Mouse (Mus musculus): ENCODE data around the gene Atat1.

Gene Atat1

DNA sequence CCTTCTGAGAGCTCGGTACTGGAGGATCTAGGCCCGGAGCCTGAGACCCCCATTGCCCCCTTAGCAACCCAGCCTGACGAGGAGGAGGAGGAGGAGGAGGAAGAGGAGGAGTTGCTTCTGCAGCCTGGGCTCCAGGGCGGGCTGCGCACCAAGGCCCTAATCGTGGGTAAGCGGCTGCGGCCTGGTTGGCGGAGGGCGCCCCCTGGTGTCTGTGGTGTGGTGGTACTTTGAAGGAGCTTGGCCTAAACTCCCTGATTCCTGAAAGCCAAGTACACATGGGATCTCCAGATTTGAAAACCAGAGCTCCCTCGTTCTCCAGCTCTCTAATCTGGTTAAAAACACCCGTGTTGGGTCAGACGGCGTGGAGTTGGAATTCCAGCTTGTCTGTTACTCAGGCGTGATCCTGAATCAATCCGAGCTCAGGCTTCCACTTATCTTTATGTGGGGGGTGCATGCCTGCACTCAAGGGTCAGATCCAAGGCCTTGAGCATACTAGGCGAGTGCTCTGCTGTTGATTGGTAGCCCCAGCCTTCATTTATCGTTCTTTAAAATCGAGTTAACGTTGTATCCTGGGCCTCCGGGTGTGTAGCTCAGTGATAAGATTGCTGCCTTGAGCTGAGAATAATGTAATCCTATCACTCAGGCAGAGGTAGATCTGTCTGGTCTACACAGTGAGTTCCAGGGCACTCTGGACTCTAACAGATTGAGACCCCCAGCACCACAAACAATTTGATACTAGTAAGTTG lies 35.9 kb downstream of the Atat1 start:
- DNase-seq (ENCODE audit: low read depth, low spot score), result peak; percentile 82

DNA sequence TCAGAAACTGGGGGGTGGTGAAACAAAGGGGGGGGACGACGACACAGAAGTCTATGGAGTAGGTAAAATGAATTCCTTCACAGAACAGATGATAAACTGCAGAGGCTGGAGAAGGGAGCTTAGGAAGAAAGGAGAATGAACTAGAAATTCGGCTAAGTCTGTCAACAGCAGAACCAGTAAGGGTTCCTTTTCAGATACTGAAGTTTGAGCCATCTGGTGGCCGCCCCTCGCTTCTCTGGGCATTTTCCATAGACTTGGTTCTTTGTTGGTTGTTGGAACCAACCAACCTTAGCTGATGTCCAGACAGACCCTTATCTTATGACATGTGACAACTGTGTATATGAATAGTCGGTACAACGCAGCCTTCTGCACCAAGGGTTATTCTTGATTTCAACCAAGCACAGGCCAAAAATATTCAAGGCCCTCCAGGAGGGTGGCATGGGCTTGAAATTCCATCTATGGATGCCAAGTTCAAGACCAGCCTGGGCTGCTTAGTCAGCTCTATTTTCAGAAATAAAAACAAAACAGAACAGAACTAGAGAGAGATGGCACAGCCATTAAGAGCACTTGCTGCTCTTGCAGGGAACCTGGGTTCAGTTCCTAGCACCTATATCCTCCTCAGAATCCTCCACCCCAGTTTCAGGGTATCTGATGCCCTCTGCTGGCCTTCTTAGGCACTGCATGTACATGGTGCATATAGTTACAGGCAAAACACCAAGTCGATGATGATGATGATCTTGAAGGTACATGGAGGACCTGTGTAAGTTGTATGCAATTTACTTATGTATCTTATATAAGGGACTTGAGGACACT lies 38.8 kb downstream of the Atat1 start:
- peak; percentile 81 for DNase-seq (ENCODE audit: low read depth, low spot score)

DNA sequence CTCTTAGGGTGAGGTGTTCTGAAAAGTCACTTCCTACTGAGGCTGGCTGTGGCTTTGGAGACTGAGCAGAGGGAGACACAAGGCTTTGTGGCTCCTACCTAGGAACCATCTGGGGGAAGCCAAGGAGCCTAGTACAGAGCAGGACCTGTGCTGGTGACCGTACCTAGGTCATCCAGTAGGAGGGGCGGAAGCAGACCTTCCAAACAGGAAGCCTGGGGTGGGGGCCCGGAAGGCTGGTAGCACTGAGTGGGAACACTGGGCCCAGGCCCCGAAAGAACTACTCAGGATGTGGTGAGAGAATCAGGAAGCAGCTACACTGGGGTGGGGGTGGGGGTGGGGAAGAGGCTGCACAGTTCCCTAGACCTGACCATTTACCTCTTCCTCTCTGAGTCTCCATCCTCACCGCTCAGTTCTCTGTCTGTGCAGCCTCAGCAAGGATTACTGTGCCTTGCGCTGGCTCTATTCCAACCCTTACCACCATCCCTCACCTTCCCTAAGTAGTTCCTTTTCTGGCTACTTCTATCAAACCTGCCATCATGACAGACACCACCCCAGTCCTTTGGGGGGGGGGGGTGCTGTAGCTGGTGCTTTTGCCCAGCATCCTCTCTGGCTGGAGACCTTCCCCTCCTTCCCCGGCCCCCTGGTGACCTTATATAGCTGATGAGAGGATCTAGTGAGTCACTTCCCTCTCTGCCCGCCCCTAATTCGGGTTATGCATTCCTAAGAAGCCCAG lies 39.6 kb downstream of the Atat1 start:
- peak; percentile 86 for DNase-seq (ENCODE audit: low read depth, low spot score)

- DNase-seq (ENCODE audit: low read depth, low spot score), result peak; percentile 95
Measured at GRCm38 (mm10) chr17:35869346-35870067, 40.4 kb downstream of the Atat1 start.

GRCm38 (mm10) chr17:35868961-35869345 lies 40.9 kb downstream of the Atat1 start:
- DNase-seq (ENCODE audit: low read depth, low spot score), result no peak

DNA sequence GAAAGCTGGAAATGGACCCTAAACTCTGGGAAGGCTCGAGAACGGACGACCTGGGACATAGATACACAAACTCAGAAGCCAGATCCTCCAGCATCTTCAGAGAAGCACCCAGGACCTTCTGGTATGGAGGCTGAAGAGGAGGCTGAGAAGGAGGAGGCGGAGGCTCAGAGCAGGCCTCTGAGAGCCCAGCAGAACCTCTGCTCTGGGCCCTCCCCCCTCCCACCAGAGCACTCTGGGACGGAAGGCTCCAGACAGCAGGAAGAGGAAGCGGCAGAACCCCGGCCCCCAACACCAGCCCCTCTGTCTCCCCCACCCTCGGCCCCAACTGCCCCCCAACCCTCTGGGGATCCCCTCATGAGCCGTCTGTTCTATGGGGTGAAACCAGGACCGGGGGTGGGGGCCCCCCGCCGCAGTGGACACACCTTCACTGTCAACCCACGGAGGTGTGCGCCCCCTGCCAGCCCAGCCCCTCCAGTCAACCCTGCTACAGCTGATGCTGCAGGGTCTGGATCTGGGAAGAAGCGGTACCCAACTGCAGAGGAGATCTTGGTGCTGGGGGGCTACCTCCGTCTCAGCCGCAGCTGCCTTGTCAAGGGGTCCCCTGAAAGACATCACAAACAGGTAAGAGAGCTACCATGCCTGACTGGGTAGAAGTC lies 41.6 kb downstream of the Atat1 start:
- no peak for DNase-seq (ENCODE audit: low read depth, low spot score)

GRCm38 (mm10) chr17:35866911-35867890 lies 42.7 kb downstream of the Atat1 start:
- DNase-seq (ENCODE audit: low read depth, low spot score), result peak; percentile 61

DNA sequence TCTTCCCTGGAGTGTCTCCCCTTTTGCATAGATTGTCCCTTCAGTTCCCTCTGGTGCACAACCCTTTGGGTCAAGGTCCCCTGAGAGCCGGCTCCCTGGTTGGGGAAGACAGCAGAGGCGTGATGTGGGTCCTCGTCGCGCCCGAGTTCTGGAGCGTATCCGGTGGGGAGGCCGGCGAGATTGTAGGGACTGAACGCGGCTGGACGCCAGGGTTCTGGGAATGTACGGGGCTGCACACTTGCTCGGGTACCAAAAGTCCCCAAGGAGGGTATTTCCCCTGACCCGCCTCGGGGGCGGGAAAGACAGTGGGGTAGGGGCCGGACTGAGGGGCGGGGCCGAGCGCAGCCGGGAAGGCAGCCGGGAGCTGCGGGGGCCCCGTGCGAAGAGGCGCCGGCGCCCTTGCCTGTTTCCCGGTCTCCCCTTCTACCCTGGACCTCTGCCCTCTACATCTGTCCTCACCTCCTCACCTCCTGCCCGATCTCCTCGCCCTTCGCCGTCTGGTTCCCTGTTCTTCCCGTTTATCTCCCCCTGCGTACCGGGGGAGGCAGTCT lies 43.5 kb downstream of the Atat1 start:
- DNase-seq (ENCODE audit: low read depth, low spot score), result no peak

GRCm38 (mm10) chr17:35865481-35866280 lies 44.2 kb downstream of the Atat1 start, which contains the start of gene Ppp1r18:
Gene Ppp1r18 (plus strand): TSS chr17:35865593.
- DNase-seq (ENCODE audit: low read depth, low spot score), result peak; percentile 75

DNA sequence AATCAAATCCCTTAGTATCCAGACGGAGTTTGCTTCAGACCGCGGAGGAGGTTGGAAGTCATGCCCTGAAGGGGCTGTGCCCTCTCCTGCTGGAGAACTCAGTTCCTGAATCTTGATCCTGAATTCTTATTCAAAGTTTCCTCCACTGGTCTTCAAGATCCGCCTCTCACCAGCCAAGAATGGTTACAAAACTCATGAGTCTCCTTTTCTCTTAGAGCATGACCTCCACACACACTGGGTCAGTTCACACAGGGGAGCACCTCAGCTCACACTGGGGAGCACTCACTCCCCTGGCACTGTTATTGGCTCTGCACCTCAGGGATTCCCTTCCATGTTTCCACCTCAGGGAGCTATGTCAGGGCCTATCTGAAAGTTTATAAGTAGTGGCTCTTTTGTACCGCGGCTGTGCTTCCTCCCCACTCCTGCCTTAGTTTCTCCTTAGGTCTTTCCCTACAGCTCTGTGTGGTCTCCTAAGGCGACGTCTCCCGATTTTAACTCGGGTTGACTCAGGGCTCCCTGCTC lies 45.0 kb downstream of the Atat1 start:
- DNase-seq (ENCODE audit: low read depth, low spot score), result peak; percentile 61

- peak; percentile 91 for DNase-seq (ENCODE audit: low read depth, low spot score)
Measured at GRCm38 (mm10) chr17:35861198-35861857, 48.5 kb downstream of the Atat1 start, which contains the start of gene Nrm. Gene Nrm (plus strand): TSS chr17:35861318.

GRCm38 (mm10) chr17:35860831-35861197 lies 49.1 kb downstream of the Atat1 start:
- DNase-seq (ENCODE audit: low read depth, low spot score), result no peak

DNA sequence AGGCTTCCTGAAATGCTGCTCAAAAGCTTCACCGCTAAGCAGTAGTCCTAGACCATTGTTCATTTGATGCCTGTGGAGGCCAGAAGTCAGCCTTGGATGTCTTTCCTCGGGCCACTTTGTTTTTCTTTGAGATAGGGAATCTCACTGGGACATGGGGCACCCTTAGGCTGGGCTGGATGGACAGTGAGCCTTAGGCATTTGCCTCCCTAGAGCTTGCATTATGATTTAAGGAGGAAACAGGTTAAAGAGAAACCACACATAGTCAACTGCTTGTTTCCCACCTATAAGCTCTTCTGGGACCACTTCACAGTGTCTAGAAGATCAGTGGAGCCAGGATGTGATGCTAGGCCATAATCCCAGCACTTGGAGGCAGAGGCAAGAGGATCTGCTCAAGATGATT lies 50.0 kb downstream of the Atat1 start:
- DNase-seq (ENCODE audit: low read depth, low spot score), result no peak

DNA sequence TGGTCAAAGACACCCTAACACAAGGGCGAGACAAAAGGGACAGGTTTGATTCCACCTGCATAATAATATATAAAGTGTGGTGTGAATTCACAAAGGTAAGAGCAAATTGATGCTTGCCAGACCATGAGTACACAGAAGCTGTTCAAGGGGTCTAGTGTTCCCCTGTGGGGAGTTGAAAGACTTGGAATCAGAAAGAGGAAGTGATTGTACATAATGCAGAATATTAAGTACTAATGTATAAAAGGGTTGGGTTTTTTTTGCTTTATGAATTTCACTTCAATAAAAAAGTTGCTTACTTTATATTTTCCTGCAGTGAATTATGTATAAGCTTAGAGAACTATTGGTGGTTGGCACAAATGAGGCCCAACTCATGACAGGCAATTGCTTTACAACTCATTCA lies 50.5 kb downstream of the Atat1 start:
- DNase-seq (ENCODE audit: low read depth, low spot score), result no peak

DNA sequence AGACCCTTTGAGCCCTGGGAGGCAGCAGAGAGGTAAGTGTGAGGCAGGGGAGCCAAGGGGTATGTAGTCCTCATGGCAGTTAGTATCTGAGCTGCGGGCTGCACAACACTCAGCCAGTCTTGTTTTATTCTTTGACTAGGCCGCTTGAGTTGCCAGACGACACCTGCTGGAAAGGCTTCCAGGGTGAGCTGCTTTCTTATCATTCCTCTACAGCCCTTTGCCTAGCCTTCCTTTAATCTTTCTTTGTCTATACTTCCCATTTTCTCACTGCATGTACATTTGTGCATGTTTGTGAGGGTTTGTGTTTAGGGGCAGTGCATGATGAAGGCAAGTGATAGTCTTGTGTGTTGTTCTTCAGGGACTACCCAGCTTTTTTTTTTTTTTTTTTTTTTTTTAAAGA lies 58.9 kb downstream of the Atat1 start:
- DNase-seq (ENCODE audit: low read depth, low spot score), result no peak

DNA sequence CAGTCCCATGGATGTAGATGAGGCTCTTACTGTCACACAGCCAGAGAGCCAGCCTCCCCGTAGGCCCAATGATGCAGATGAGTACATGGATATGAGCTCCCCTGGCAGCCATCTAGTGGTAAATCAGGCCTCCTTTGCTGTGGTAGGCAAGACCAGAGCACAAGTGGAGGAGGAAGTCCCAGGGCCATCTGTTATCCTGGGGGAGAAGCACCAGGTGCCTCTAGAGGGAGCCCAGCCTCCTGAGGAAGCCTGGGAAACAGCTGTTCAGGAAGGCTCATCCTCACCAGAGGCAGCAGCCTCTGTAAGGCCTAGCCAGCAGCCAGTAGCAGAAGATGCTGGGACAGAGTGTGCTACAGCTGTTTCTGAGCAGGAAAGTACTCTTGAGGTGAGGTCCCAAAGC lies 61.8 kb downstream of the Atat1 start:
- peak; percentile 70 for DNase-seq (ENCODE audit: low read depth, low spot score)
